Mouse (Mus musculus) stomach, postnatal 0 days (tissue): ENCODE data around the gene Acot10. TPM values are rescaled to one million over a fixed set of nuclear protein-coding genes. Genes with fewer than 3 reads are reported as not detected.
"Not testable (repeated sequence)": the region's sequence is repeated elsewhere in the genome, so short reads cannot be mapped to it uniquely, and the experiment has no call there.

Experiments used
- ATAC-seq: fragments of 200-750 bp; cut with Nextera tagmentation; 2 replicates; pipeline ENCODE4 v1.8.0; 2017; ENCODE audit not compliant: low FRiP score, low TSS enrichment
- DNase-seq: peaks from one replicate; pipeline ENCODE4 v3.0.0-alpha.2; 2016; ENCODE audit warnings: low spot score
- H3K27ac ChIP-seq: fragments of 300-500 bp; sonication (generic); replicated peaks from 2 replicates; pipeline ENCODE4 v1.5.1; 2014; ENCODE audit warnings: mild to moderate bottlenecking, control low read depth
- H3K27me3 ChIP-seq: fragments of 300-500 bp; sonication (generic); 2 replicates; pipeline ENCODE4 v1.6.1; 2014; ENCODE audit warnings: low read length; ENCODE audit not compliant: control insufficient read depth, insufficient read depth
- H3K36me3 ChIP-seq: fragments of 300-500 bp; sonication (generic); 2 replicates; pipeline ENCODE4 v1.6.1; 2014; ENCODE audit warnings: low read length, mixed read lengths; ENCODE audit not compliant: control insufficient read depth, insufficient read depth
- H3K4me1 ChIP-seq: fragments of 300-500 bp; sonication (generic); replicated peaks from 2 replicates; pipeline ENCODE4 v1.6.1; 2014; ENCODE audit warnings: antibody characterized with exemption; ENCODE audit not compliant: control insufficient read depth, insufficient read depth
- H3K4me2 ChIP-seq: fragments of 300-500 bp; sonication (generic); replicated peaks from 2 replicates; pipeline ENCODE4 v1.6.1; 2014; ENCODE audit warnings: low read depth, mild to moderate bottlenecking, control low read depth, moderate library complexity
- H3K4me3 ChIP-seq: fragments of 300-500 bp; sonication (generic); 2 replicates; pipeline ENCODE4 v1.5.1; 2014; ENCODE audit warnings: low read depth, low read length, control low read depth
- H3K9ac ChIP-seq: fragments of 300-500 bp; sonication (generic); 2 replicates; pipeline ENCODE4 v1.6.1; 2014; ENCODE audit warnings: mild to moderate bottlenecking, low read length, control low read depth, mixed read lengths
- H3K9me3 ChIP-seq: fragments of 300-500 bp; sonication (generic); 2 replicates; pipeline ENCODE4 v1.6.1; 2016; ENCODE audit warnings: low read length; ENCODE audit not compliant: control insufficient read depth
- CTCF ChIP-seq: IDR thresholded peaks from 2 replicates; pipeline ENCODE4 v1.5.1; 2016; ENCODE audit warnings: antibody characterized with exemption, low read depth, mild to moderate bottlenecking, moderate library complexity
- EP300 ChIP-seq: optimal IDR thresholded peaks from 2 replicates; pipeline ENCODE3; 2016; ENCODE audit warnings: antibody characterized with exemption
- WGBS: fragments of 180-500 bp; shearing (Covaris S2); extraction: QIAGEN DNeasy Blood & Tissue Kit; methylation state at CpG from one replicate; pipeline ENCODE4 v1.1.7; 2014; 5-methylcytosine and 5-hydroxymethylcytosine counted together
- polyA plus RNA-seq: library from polyadenylated mRNA; unstranded; fragments of >200 nt; fragmentation: Nextera tagmentation; extraction: Ambion mirVana; gene quantifications from 2 replicates; pipeline ENCODE4 v1.2.1, GENCODE M21; 2015

The Acot10 gene
- polyA plus RNA-seq = 0.16 and 0.18 TPM in 2 replicates

DNA sequence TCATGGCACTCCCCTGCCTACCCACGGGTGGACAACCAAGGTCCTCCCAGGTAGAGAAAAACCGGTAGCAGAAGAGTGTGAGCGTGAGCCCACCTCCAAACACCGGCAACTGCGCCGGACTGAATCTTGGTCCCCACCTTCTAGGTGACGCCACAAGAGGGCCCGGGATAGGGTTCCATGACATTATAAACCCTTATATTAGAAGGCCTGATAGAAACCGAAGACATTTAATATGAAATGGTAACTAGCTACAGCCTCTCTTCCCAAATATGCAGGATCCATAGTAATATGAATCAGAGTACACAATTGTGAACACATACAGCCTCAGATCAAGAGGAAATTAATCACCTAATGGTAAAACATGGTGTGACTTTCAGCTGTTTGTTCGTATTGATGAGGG is at the start of gene Acot10:
Gene Acot10, minus strand, starts transcription at position 101 of the 400 bp plus-strand sequence.
- Histone ChIP-seq H3K36me3 (no peaks in the 10 kb centered on the region), H3K9me3 (no peaks in the 10 kb centered on the region), H3K4me1 (no peaks in the 10 kb centered on the region), H3K4me2 (no peak within 1 kb of the TSS), H3K9ac (no peak within 1 kb of the TSS), H3K27me3 (no peaks in the 10 kb centered on the region), H3K27ac (no peak within 1 kb of the TSS), H3K4me3 (no peak within 1 kb of the TSS)
- 87% methylated on average over 10 of the region's 10 CpGs for WGBS
- ATAC-seq (no peak), DNase-seq (no peak)
- no peak for TF ChIP-seq EP300
- no peak for TF ChIP-seq CTCF

DNA sequence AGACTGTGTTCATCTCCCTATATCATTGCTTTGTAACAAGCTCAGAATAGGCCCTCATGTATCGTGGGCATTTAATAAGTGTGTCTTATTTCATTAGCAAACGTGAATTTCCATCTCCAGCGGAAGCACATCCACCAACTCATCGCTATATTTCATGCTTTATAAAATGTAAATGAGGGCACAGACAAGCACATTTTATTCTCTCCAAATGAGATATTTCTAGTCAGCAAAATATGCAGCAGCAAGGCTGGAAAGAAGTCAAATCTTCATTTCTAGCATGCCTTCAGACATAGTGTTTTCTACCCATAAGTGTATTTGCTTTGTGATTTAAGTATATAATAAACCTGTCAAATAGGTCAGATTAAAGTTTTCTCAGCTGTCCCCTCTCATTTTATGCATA is 45.3 kb upstream of the Acot10 start:
- Histone ChIP-seq H3K36me3 (no peaks in the 10 kb centered on the region), H3K9ac (no peak overlapping the region), H3K4me1 (no peaks in the 10 kb centered on the region), H3K4me3 (no peak overlapping the region), H3K9me3 (no peaks in the 10 kb centered on the region), H3K27ac (no peak overlapping the region), H3K4me2 (no peak overlapping the region), H3K27me3 (no peaks in the 10 kb centered on the region)
- 83% methylated on average over 4 of the region's 4 CpGs for WGBS
- DNase-seq (no peak), ATAC-seq (no peak)
- TF ChIP-seq CTCF (no peak), EP300 (no peak)

- no peak overlapping the region for H3K4me3 ChIP-seq
- no peak for ATAC-seq
- H3K27me3 ChIP-seq = no peaks in the 10 kb centered on the region
- H3K27ac ChIP-seq = no peak overlapping the region
- no peak overlapping the region for H3K4me2 ChIP-seq
- H3K9me3 ChIP-seq = no peaks in the 10 kb centered on the region
- no peaks in the 10 kb centered on the region for H3K36me3 ChIP-seq
- TF ChIP-seq EP300 (no peak), CTCF (no peak)
- no peaks in the 10 kb centered on the region for H3K4me1 ChIP-seq
- DNase-seq = no peak
- WGBS = 71% methylated on average over 5 of the region's 5 CpGs
- no peak overlapping the region for H3K9ac ChIP-seq
Measured at GRCm38 (mm10) chr15:20696229-20696628, 29.7 kb upstream of the Acot10 start.

DNA sequence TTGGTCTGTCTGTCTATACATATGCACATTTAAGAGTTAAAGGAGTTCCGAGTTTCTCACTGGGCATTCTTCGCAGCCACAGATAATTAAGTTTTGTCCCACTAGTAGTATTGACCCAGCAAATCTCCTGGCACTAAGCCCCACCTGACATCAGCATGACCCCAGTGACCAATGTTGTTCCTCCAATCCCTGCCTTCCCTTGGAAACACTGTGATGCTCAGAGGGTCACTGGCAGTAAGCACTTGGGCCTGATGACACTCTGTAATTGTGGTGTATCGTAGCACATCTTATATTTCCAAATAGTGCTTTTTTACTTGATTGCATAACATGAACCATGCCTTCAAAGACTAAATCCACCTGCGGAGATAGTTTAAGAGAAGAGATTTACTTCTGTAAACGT is 17.6 kb upstream of the Acot10 start:
- Histone ChIP-seq H3K4me2 (no peak overlapping the region), H3K9ac (no peak overlapping the region), H3K36me3 (no peaks in the 10 kb centered on the region), H3K9me3 (no peaks in the 10 kb centered on the region), H3K27me3 (no peaks in the 10 kb centered on the region), H3K27ac (no peak overlapping the region), H3K4me3 (no peak overlapping the region), H3K4me1 (no peaks in the 10 kb centered on the region)
- no peak for TF ChIP-seq EP300
- no peak for TF ChIP-seq CTCF
- WGBS = 73% methylated on average over 5 of the region's 5 CpGs
- ATAC-seq (no peak), DNase-seq (no peak)

GRCm38 (mm10) chr15:20682719-20683118 is 16.2 kb upstream of the Acot10 start:
- no peaks in the 10 kb centered on the region for H3K4me1 ChIP-seq
- H3K27me3 ChIP-seq = no peaks in the 10 kb centered on the region
- WGBS = 72% methylated on average over 2 of the region's 2 CpGs
- no peak overlapping the region for H3K9ac ChIP-seq
- no peak overlapping the region for H3K27ac ChIP-seq
- ATAC-seq (no peak), DNase-seq (no peak)
- no peaks in the 10 kb centered on the region for H3K36me3 ChIP-seq
- H3K9me3 ChIP-seq = no peaks in the 10 kb centered on the region
- no peak overlapping the region for H3K4me3 ChIP-seq
- H3K4me2 ChIP-seq = no peak overlapping the region
- TF ChIP-seq EP300 (no peak), CTCF (no peak)

GRCm38 (mm10) chr15:20669507-20669906 is 3.0 kb upstream of the Acot10 start:
- H3K36me3 ChIP-seq, ATAC-seq: not testable (repeated sequence)
- WGBS = 62% methylated on average over 2 of the region's 2 CpGs

More at GRCm38 (mm10) chr15:20669507-20669906, 3.0 kb upstream of the Acot10 start:
- DNase-seq, H3K4me1 ChIP-seq, H3K9me3 ChIP-seq, H3K9ac ChIP-seq, H3K27ac ChIP-seq, H3K4me2 ChIP-seq, H3K27me3 ChIP-seq, H3K4me3 ChIP-seq: not testable (repeated sequence)
